Mouse (Mus musculus) T-helper 2 cell (primary cell): ENCODE data around the gene Prrx1.

ENCODE experiments used
- in situ Hi-C: fragments of 300-600 bp; cut with MboI, MseI; formaldehyde crosslinking; loops from one replicate; pipeline ENCODE4 v1.15.1; 2025; ENCODE audit warnings: high pct_unique_total_duplicates

Gene Prrx1

GRCm38 (mm10) chr1:163313101-163313773 is at the start of gene Prrx1:
Prrx1 (minus strand) TSS chr1:163313710.
- in situ Hi-C loops, result no loop called here

DNA sequence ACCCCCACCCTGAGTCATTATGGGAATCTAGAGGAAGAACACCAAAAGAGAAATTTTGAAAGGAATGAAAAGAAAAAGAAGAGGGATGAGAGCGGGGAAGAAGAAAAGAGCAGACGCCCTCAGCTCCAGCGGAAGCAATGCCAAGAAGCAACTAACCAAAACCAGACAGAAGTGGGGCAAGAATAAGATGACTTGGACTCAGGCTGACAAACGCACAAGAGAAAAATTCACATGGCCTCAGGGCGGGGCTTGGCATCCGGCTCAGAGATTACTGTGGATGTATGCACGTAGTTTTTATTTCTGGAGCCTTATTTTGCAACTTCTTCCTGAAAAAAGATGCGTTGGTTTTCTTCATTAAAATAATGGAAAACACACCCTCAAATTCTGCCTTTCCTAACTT is 48.7 kb upstream of the Prrx1 start:
- in situ Hi-C loops, result loop anchor here (10.0 kb wide), 1 partner anchor 403 kb away; no protein-coding TSS in a partner anchor

DNA sequence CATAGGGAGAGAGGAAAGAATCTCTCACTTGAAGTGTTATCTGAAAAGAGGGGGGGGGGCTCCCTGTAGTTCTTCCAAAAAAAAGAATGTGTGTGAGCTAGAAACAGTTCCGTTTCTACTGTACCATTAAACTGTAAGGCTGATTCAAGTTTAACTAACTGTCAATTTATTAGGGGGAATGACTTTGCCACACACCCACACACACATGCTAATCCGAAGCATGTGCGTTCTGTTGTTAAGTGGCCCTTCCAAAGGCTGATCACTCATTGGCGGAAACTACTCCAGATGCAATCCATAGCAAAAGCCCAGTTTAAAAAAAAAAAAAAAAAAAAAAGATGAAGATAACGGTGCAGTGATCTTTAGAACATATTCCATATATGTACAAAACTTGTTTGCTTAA is 47.9 kb upstream of the Prrx1 start:
- in situ Hi-C loops, result loop anchor here (10.0 kb wide), 1 partner anchor 403 kb away; no protein-coding TSS in a partner anchor

DNA sequence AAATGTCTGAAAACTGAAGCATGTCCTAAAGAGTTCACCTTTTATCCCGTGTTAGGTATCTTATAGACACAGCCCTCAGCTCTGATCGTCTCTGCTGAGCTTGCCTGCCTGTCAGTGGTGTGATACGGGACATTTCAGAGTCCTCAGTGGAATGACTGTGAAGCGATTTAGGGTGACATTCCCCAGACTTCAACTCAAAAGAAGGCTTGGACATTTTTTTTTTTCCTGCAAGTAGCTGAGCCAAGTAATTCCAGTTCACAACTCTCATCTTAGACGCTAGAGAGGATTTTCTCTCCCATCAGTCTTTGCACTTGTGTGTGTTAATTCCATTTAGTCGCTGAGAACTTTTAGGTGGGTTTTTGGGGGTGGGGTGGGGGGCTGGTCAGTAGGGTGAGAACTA is 47.3 kb upstream of the Prrx1 start:
- in situ Hi-C loops, result loop anchor here (10.0 kb wide), 1 partner anchor 404 kb away; no protein-coding TSS in a partner anchor

DNA sequence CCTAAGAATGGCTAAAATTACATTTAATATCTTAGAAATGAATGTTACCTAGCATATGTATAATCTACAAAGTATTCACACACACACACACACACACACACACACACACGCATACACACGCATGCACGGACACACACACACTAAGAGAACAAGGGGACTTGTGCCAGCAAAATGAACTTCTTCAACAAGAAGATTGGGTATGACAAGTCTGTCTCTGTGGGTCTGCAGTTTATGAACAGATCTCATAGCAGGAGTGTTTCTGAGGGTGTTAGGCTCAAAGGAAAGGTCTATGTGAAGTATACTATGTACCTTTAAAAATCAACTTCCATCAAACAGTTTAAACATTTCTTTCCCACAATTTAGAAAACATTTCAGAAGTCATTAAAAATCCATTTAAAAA is 46.0 kb upstream of the Prrx1 start:
- in situ Hi-C loops, result no loop called here

DNA sequence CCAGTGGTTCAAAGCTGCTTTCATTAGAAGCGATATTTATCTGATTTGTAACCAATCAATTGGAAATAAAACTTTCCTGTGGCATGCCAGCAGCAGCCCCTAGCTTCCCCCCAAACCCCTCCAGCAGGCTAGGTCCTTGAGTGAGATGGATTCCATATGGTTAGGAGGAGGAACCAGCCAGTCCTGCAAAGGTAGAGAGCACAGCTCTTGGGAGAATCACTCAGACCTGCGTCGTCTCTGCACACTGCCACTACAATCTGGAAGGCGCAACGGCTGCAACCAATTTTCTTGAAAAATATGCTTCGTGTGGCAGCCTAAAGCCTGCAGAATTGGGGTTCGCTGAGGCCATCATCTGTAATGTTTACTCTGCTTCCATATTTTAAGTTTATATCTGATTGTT is 44.7 kb upstream of the Prrx1 start:
- in situ Hi-C loops, result no loop called here

- in situ Hi-C loops, result no loop called here
Observed at GRCm38 (mm10) chr1:163357733-163358132, 44.2 kb upstream of the Prrx1 start.

- in situ Hi-C loops, result no loop called here
Observed at GRCm38 (mm10) chr1:163356167-163356566, 42.7 kb upstream of the Prrx1 start.

- in situ Hi-C loops, result no loop called here
Observed at GRCm38 (mm10) chr1:163355626-163356156, 42.2 kb upstream of the Prrx1 start.

GRCm38 (mm10) chr1:163350988-163351387 is 37.5 kb upstream of the Prrx1 start:
- in situ Hi-C loops, result no loop called here

- in situ Hi-C loops, result no loop called here
Observed at GRCm38 (mm10) chr1:163345541-163345940, 32.0 kb upstream of the Prrx1 start.

- in situ Hi-C loops, result no loop called here
Observed at GRCm38 (mm10) chr1:163344931-163345330, 31.4 kb upstream of the Prrx1 start.

GRCm38 (mm10) chr1:163339219-163339561 is 25.7 kb upstream of the Prrx1 start:
- in situ Hi-C loops, result no loop called here

DNA sequence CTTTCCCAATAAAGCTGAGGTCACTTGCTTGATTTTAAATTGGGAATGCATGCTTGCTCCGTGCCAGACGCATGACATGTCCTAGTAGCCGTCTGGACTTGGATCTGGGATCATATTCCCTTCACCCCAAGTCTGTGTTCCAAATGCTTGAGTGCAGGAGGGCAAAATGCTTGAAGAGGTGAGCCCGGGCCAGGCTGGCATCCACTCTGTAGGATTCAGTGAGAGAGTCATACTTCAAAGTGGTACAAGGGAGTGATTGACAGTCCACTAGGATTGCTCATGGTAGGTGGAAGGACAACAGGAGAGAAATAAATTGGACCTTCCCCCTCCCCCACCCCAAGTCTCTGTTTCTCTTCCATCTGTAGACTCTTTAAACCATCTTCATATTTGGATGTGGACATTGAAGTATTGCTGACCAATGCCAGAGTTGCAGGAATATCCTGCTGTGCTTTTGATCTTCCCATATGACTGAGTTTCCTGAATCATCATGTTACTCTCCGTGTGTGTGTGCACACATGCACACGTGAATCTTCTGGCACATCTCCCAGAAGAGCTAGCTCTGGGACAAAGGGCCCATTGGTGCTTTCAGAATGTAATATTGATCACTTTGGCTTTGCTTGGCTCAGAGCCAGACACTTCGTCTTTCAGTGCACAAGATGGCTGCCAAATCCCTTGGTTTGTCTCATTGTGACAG is 25.2 kb upstream of the Prrx1 start:
- in situ Hi-C loops, result no loop called here

GRCm38 (mm10) chr1:163337821-163338220 is 24.3 kb upstream of the Prrx1 start:
- in situ Hi-C loops, result no loop called here

- in situ Hi-C loops, result no loop called here
Observed at GRCm38 (mm10) chr1:163327279-163327678, 13.8 kb upstream of the Prrx1 start.

DNA sequence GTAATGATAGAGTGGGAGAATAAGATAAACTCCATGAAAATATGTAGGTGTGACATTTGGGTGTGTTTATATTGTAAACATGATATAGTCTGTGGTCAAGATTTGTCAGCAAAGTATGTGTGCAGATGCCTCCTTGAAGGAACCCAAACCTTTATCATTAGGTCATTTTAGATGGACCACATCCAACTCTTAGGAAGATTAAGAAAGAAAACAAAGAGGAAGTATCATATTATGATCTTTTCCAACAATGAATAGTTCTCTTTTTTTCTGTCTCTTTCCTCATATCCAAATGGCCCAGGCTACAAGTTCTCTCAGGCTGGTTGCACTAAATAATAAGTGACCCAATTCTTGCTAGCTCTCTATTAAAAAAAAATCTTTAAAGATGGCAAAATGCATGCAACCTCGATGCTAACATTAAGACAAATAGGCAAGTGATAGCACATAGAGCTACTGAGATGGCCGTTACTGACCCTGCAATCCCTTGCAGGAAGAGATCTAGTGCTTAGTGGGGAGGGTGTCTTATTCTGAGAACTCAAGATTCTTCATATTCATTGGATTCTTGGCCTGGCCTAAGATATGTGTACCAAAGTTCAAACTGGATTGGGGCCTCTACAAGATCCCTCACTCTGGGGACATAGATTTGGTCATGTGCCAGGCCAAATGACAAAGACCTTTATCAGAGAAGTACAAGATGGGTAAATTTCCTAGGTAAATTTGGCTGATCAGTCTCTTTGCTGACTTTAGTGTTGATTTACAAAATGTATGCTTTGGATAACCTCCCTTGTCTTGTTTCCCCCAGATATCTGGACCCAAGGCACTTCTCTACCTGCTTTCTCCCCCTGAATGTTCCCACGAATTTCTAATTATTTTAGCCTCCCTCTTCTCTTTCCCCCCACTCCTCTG is 6.4 kb upstream of the Prrx1 start:
- in situ Hi-C loops, result no loop called here

- in situ Hi-C loops, result no loop called here
Observed at GRCm38 (mm10) chr1:163316920-163317319, 3.4 kb upstream of the Prrx1 start.

DNA sequence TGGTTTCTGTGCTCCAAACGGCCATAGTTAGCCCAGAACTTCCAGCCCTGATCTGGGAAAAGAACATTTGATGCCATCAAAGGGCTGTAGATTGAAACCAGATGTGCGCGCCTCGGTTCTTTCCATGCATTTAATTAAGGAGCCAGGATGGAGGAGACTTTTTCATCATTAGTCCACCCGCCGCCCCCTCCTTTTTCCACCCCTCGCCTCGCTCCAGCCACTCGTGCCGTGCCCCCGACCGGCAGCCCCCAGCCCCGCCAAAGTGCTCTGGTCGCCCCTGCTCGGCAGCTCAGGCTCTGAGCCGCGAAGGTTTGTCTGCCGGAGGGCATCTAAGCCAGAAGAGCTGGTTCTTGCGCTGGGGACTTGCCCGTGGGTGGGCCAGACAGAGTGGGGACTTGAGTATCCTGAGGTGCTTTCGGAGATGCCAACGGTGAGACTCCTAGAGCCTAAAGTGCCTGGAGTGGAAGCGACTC is 1.4 kb upstream of the Prrx1 start:
- in situ Hi-C loops, result no loop called here

DNA sequence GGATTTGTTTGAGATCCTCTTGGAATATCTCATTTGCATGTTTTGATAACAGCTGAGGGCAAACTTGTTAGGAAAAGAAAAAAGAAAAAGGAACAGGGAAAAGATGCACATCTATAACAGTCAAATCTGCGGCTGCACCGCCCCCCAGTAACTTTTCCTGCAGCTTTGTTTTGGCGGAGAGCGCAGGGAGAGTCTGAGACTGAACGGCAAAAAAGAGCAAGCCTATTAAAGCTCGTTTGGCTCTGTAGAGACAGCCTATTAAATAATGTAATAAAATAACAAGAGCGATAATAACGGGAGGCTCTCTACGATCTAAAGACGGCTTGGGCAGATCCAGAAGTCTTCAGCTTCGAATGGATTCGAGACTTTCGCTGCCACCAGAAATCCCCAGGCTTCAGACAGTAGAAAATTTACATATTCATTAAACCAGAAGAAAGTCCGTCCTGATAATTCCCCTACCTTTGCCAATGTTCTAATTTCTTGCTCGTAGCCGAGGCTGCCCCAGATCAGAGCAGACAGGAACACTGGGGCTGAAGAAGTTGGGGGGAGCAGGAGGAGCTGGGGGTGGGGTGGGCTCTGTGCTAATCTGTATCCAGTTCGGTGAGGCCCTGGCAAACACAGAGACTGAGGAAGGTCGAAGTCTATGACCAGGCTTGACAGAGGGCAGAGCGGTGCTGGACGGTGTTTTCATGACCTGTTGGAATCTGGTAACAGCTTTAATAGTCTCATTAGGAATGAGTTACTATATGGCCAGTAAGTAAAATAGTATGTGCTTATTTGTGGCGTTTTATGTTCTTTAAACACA is 613 bp upstream of the Prrx1 start:
- in situ Hi-C loops, result no loop called here
